Mouse (Mus musculus) limb, embryonic 11.5 days (tissue): Measurements from ENCODE around the gene Trim16. TPM values are rescaled to one million over a fixed set of nuclear protein-coding genes. Genes with fewer than 3 reads are reported as not detected.

Experiments
- ATAC-seq: fragments of 200-750 bp; cut with Nextera tagmentation; 2 replicates; pipeline ENCODE4 v1.8.0; 2017; ENCODE audit warnings: low read depth; ENCODE audit not compliant: insufficient number of reproducible peaks, low FRiP score, low TSS enrichment
- DNase-seq: peaks from one replicate; pipeline ENCODE4 v3.0.0-alpha.2; 2015; ENCODE audit warnings: low spot score
- H3K27ac ChIP-seq: fragments of 300-500 bp; sonication (generic); replicated peaks from 2 replicates; pipeline ENCODE4 v1.5.1; 2014; ENCODE audit warnings: low read depth, mild to moderate bottlenecking, low read length
- H3K27me3 ChIP-seq: fragments of 300-500 bp; sonication (generic); 2 replicates; pipeline ENCODE4 v1.6.1; 2014; ENCODE audit warnings: mild to moderate bottlenecking, low read length, mixed read lengths; ENCODE audit not compliant: control insufficient read depth, insufficient read depth
- H3K36me3 ChIP-seq: fragments of 300-500 bp; sonication (generic); 2 replicates; pipeline ENCODE4 v1.6.1; 2014; ENCODE audit warnings: mild to moderate bottlenecking, low read length, moderate library complexity, mixed read lengths; ENCODE audit not compliant: control insufficient read depth, insufficient read depth
- H3K4me1 ChIP-seq: fragments of 300-500 bp; sonication (generic); 2 replicates; pipeline ENCODE4 v1.6.1; 2014; ENCODE audit warnings: low read length, mixed read lengths; ENCODE audit not compliant: control insufficient read depth, insufficient read depth
- H3K4me2 ChIP-seq: fragments of 300-500 bp; sonication (generic); 2 replicates; pipeline ENCODE4 v1.6.1; 2014; ENCODE audit warnings: low read depth, mild to moderate bottlenecking, moderate library complexity; ENCODE audit not compliant: severe bottlenecking
- H3K4me3 ChIP-seq: fragments of 300-500 bp; sonication (generic); 2 replicates; pipeline ENCODE4 v1.5.1; 2014; ENCODE audit warnings: low read depth, low read length
- H3K9ac ChIP-seq: fragments of 300-500 bp; sonication (generic); 2 replicates; pipeline ENCODE4 v1.6.1; 2014; ENCODE audit warnings: mild to moderate bottlenecking, low read length
- H3K9me3 ChIP-seq: fragments of 300-500 bp; sonication (generic); 2 replicates; pipeline ENCODE4 v1.6.1; 2016; ENCODE audit warnings: low read length; ENCODE audit not compliant: control insufficient read depth
- WGBS: fragments of 180-500 bp; shearing (Covaris S2); extraction: QIAGEN DNeasy Blood & Tissue Kit; methylation state at CpG from one replicate; pipeline ENCODE4 v1.1.7; 2014; 5-methylcytosine and 5-hydroxymethylcytosine counted together
- polyA plus RNA-seq: library from polyadenylated mRNA; unstranded; fragments of >200 nt; fragmentation: Nextera tagmentation; extraction: Ambion mirVana; gene quantifications from 2 replicates; pipeline ENCODE4 v1.2.1, GENCODE M21; 2014

The Trim16 gene
- polyA plus RNA-seq, 1 experiment from 2014 or later = 4.8 TPM

GRCm38 (mm10) chr11:62883407-62883806, 63.4 kb downstream of the Trim16 start:
- H3K4me3 ChIP-seq = no peak overlapping the region
- peaks cover 7% of the 10 kb centered on the region; the same call in 1 of the 2 replicates for H3K36me3 ChIP-seq
- no peak for ATAC-seq
- H3K4me2 ChIP-seq = no peak overlapping the region
- H3K9ac ChIP-seq = no peak overlapping the region
- H3K27ac ChIP-seq = no peak overlapping the region
- H3K4me1 ChIP-seq = no peaks in the 10 kb centered on the region
- no peaks in the 10 kb centered on the region for H3K9me3 ChIP-seq
- DNase-seq = no peak
- 92% methylated on average over 8 of the region's 8 CpGs for WGBS
- H3K27me3 ChIP-seq = no peaks in the 10 kb centered on the region

- Histone ChIP-seq H3K27me3 (no peaks in the 10 kb centered on the region), H3K4me3 (no peak overlapping the region), H3K36me3 (peaks cover 9% of the 10 kb centered on the region; the same call in 1 of the 2 replicates), H3K27ac (no peak overlapping the region), H3K4me2 (no peak overlapping the region), H3K9me3 (no peaks in the 10 kb centered on the region), H3K9ac (no peak overlapping the region), H3K4me1 (no peaks in the 10 kb centered on the region)
- 81% methylated on average over 5 of the region's 5 CpGs for WGBS
- ATAC-seq = no peak
- DNase-seq = no peak
Measured at GRCm38 (mm10) chr11:62885323-62885722, 65.3 kb downstream of the Trim16 start.

DNA sequence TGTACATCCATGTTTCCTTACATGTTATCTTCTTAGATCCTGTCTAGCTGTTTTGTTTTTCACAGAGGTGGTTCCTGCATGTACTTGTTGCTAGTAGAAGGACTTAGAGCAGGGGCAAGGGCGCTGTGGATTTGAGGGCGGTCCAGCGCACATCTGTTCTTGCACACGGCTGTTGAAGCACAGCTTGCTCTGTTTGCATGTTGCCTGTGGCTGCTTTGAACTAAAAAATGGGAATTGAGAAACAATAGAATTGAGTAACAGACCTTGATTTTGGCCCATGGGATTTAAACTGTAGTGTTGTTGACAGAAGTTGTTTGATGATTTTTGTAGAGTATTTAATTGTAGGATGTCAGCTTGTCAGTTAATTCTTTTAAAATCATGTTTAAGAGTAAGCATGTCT, 70.8 kb downstream of the Trim16 start:
- DNase-seq (no peak), ATAC-seq (no peak)
- H3K4me2 ChIP-seq = no peak overlapping the region
- no peak overlapping the region for H3K27ac ChIP-seq
- no peaks in the 10 kb centered on the region for H3K27me3 ChIP-seq
- WGBS = 92% methylated on average over 4 of the region's 4 CpGs
- peaks cover 9% of the 10 kb centered on the region; the same call in 1 of the 2 replicates for H3K36me3 ChIP-seq
- H3K4me3 ChIP-seq = no peak overlapping the region
- no peak overlapping the region for H3K9ac ChIP-seq
- no peaks in the 10 kb centered on the region for H3K9me3 ChIP-seq
- H3K4me1 ChIP-seq = no peaks in the 10 kb centered on the region

GRCm38 (mm10) chr11:62891763-62892162, 71.7 kb downstream of the Trim16 start:
- no peaks in the 10 kb centered on the region for H3K9me3 ChIP-seq
- no peaks in the 10 kb centered on the region for H3K27me3 ChIP-seq
- H3K4me3 ChIP-seq = no peak overlapping the region
- no peak overlapping the region for H3K9ac ChIP-seq
- DNase-seq (no peak), ATAC-seq (no peak)
- H3K36me3 ChIP-seq = peaks cover 4% of the 10 kb centered on the region; the same call in 1 of the 2 replicates
- WGBS = 92% methylated on average over 11 of the region's 11 CpGs
- H3K4me2 ChIP-seq = no peak overlapping the region
- no peak overlapping the region for H3K27ac ChIP-seq
- H3K4me1 ChIP-seq = no peaks in the 10 kb centered on the region

Other genes starting within 250 kb of the Trim16 start
- 0.69 and 1.4 TPM in 2 replicates for gene Trpv2, start 245.7 kb upstream of the Trim16 start, polyA plus RNA-seq
- 20.6 TPM in 2 replicates for gene Lrrc75a, start 171.7 kb upstream of the Trim16 start, polyA plus RNA-seq
- 54.1 and 60.7 TPM in 2 replicates for gene Mmgt2, start 171.6 kb upstream of the Trim16 start, polyA plus RNA-seq
- gene Zfp287, start 88.3 kb upstream of the Trim16 start, polyA plus RNA-seq = 13.1 and 16.3 TPM in 2 replicates
- 0.99 TPM in 1 of 2 replicates, not detected in the other for gene Gm10428, start 67.1 kb upstream of the Trim16 start, polyA plus RNA-seq
- gene Zfp286, start 30.8 kb upstream of the Trim16 start, polyA plus RNA-seq = 33.8 and 36.1 TPM in 2 replicates
- 0.67 and 0.91 TPM in 2 replicates for gene Fbxw10, start 26.8 kb downstream of the Trim16 start, polyA plus RNA-seq
- 40.5 and 43.7 TPM in 2 replicates for gene Tvp23b, start 59.2 kb downstream of the Trim16 start, polyA plus RNA-seq
- gene Cdrt4, start 131.0 kb downstream of the Trim16 start, polyA plus RNA-seq = 0.29 TPM in 1 of 2 replicates, not detected in the other
- gene Tekt3, start 241.4 kb downstream of the Trim16 start, polyA plus RNA-seq = not detected in 2 replicates